Mouse (Mus musculus) megakaryocyte progenitor cell, adult 5-6 weeks (primary cell): Measurements from ENCODE around the gene Traf5. TPM values are rescaled to one million over a fixed set of nuclear protein-coding genes. Genes with fewer than 3 reads are reported as not detected.

ENCODE experiments used
- ATAC-seq: replicated peaks from 2 replicates; pipeline ENCODE4 v1.8.0; 2016; ENCODE audit warnings: mild to moderate bottlenecking, moderate TSS enrichment, inconsistent platforms; ENCODE audit not compliant: poor library complexity
- total RNA-seq, 2 experiments: library from RNA; stranded (forward) in 1 of 2; stranded (reverse) in 1 of 2; fragments of 157-497, 149-512 nt in 1 of 2; fragments of 200-1000 nt in 1 of 2; gene quantifications; 2 replicates each; pipeline versions ENCODE4 v1.2.3 to v1.2.4; 2015 to 2017

Traf5 gene
- total RNA-seq, 2 experiments from 2014 or later: 2.7 to 4.1 TPM

GRCm38 (mm10) chr1:191977187-191977586, 115.2 kb downstream of the Traf5 start, which contains the start of gene Rd3:
Rd3 (plus strand) TSS chr1:191977370.
- no peak for ATAC-seq

- 0 out of 2 replicates have a peak, but pooled peaks have one; percentile 31 for ATAC-seq
Measured at GRCm38 (mm10) chr1:191974509-191975405, 117.6 kb downstream of the Traf5 start.

DNA sequence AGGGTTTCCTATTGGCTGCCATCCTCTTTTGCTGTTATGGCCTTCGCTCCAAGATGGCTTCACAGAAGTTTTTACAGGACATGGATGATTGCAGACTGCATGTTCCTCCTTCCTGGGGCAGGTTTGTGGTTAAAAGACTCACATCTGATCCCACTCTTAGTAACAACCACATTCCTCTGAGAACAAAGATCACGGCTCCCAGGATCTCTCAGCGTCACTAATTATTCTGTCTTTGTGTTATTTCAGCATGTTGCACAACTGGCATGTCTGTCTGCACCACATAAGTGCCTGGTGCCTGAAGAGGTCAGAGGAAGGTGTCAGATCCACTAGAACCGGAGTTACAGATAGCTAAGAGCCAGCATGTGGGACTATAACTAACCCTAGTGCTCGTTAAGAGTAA, 122.4 kb downstream of the Traf5 start:
- ATAC-seq: no peak

- peak; percentile 89 for ATAC-seq
Measured at GRCm38 (mm10) chr1:191964773-191965481, 127.4 kb downstream of the Traf5 start.

DNA sequence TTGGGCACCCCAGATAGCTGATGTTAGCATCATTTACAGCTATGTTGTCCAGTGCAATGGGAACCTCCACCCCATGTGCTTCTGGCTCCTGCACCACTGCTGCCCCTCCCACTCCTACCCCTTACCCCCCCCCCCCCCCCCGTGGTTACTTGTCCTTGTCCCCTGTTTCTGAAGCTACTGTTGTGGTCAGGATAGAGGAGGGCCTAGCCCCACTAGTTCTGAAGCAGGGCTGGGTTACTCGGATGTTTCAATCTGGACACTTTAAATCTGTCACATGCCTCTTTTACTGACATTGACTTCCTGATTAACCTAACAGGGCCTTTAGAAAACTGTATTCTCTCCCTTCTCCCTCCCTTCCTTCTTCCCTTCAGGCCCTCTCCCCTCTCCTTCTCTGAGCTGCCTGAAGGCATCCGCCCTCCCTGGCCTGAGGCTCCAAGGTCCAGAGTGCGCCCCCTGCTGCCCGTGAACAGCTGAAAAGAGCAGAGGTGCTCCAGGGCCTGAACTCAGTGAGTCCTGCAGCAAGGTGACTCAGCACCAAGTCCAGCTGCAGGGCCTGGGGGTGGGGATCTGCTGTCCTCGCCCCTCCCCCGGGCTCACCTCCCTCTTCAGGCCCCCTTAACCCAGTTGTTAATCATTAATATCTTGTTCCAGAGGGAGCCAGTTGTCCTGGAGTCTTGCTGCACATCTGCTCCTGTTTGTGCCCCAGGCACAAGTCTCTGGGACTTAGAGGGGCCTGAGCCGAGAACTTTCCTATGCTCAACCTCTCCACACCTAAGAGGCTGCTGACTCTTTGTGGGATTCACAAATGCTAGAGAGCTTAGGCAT, 128.2 kb downstream of the Traf5 start:
- ATAC-seq: peak; percentile 87

GRCm38 (mm10) chr1:191963413-191963812, 128.9 kb downstream of the Traf5 start:
- ATAC-seq: no peak

DNA sequence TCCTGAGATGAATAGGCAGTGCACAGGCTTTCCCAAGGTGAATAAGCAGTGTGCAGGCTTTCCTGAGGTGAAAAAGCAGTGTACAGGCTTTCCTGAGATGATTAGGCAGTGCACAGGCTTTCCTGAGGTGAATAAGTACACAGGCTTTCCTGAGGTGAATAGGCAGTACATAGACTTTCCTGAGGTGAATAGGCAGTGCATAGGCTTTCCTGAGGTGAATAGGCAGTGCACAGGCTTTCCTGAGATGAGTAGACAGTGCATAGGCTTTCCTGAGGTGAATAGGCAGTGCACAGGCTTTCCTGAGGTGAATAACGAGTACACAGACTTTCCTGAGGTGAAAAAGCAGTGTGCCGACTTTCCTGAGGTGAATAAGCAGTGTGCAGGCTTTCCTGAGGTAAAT, 131.4 kb downstream of the Traf5 start:
- no peak for ATAC-seq

GRCm38 (mm10) chr1:191957321-191957720, 135.0 kb downstream of the Traf5 start:
- ATAC-seq: no peak

GRCm38 (mm10) chr1:191956871-191957270, 135.5 kb downstream of the Traf5 start:
- no peak for ATAC-seq

- peak; percentile 27 for ATAC-seq
Measured at GRCm38 (mm10) chr1:191956261-191956660, 136.1 kb downstream of the Traf5 start.

GRCm38 (mm10) chr1:191955101-191955500, 137.3 kb downstream of the Traf5 start:
- ATAC-seq: peak; percentile 89

GRCm38 (mm10) chr1:191952733-191953335, 139.5 kb downstream of the Traf5 start:
- ATAC-seq: no peak

- ATAC-seq: no peak
Measured at GRCm38 (mm10) chr1:191950611-191951010, 141.7 kb downstream of the Traf5 start.

- ATAC-seq: no peak
Measured at GRCm38 (mm10) chr1:191948600-191948999, 143.8 kb downstream of the Traf5 start.

- no peak for ATAC-seq
Measured at GRCm38 (mm10) chr1:191947796-191948195, 144.6 kb downstream of the Traf5 start.

Other genes with a start within 250 kb of the Traf5 start
- gene Slc30a1, start 185.8 kb downstream of the Traf5 start, total RNA-seq (2015): 4.7 TPM in 2 replicates
- gene Slc30a1, start 185.8 kb downstream of the Traf5 start, total RNA-seq (2017): 5.3 and 5.6 TPM in 2 replicates
- gene Rd3, start 115.2 kb downstream of the Traf5 start, total RNA-seq (2015): not detected in 2 replicates
- gene Rd3, start 115.2 kb downstream of the Traf5 start, total RNA-seq (2017): not detected in 2 replicates
- gene Rcor3, start 45.5 kb upstream of the Traf5 start, total RNA-seq (2015): 22.7 and 23.4 TPM in 2 replicates
- gene Rcor3, start 45.5 kb upstream of the Traf5 start, total RNA-seq (2017): 13.5 and 14.8 TPM in 2 replicates
- not detected in 2 replicates for gene Kcnh1, start 98.2 kb upstream of the Traf5 start, total RNA-seq (2015)
- gene Kcnh1, start 98.2 kb upstream of the Traf5 start, total RNA-seq (2017): not detected in 2 replicates